Mouse (Mus musculus): Measurements from ENCODE around the gene Filip1.

- TF ChIP-seq POLR2A (IDR thresholded peaks at IDR 0.05; ENCODE audit: low read depth, low read length), result no peak
- TF ChIP-seq CTCF (IDR thresholded peaks at IDR 0.05; ENCODE audit: extremely low read depth, insufficient read length, insufficient replicate concordance, low read depth, low read length), result no peak
These were observed 201.4 kb downstream of the Filip1 start for GRCm38 (mm10) chr9:79810969-79811902.
